Mouse (Mus musculus) ovary, postnatal 14 days (tissue): Measurements from ENCODE around the gene Cradd.

Source experiments
- DNase-seq: peaks from one replicate; pipeline ENCODE4 v3.0.0; 2022; ENCODE audit warnings: low spot score

The Cradd gene

GRCm38 (mm10) chr10:95269151-95269550 lies 54.8 kb downstream of the Cradd start:
- DNase-seq = no peak

- DNase-seq = no peak
These were observed 55.6 kb downstream of the Cradd start for GRCm38 (mm10) chr10:95268366-95268765.

DNA sequence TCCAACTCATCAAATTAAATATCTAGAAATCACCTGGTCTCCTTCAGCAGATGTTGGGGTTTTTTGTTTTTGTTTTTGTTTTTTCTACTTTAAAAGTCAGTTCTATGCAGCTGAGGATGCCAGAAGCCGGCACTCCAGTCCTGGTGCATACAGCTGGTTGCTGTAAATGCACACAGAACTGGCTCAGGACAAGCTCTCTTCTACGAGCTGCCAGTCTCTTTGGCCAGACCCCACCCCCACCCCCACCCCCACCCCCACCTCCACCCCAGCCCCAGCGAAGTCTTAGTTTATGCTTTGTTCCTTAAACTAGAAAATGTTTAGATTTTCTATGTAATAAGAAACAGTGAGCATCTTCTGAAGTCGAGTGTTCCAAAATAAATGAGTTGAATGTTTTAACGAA lies 57.0 kb downstream of the Cradd start:
- no peak for DNase-seq

DNA sequence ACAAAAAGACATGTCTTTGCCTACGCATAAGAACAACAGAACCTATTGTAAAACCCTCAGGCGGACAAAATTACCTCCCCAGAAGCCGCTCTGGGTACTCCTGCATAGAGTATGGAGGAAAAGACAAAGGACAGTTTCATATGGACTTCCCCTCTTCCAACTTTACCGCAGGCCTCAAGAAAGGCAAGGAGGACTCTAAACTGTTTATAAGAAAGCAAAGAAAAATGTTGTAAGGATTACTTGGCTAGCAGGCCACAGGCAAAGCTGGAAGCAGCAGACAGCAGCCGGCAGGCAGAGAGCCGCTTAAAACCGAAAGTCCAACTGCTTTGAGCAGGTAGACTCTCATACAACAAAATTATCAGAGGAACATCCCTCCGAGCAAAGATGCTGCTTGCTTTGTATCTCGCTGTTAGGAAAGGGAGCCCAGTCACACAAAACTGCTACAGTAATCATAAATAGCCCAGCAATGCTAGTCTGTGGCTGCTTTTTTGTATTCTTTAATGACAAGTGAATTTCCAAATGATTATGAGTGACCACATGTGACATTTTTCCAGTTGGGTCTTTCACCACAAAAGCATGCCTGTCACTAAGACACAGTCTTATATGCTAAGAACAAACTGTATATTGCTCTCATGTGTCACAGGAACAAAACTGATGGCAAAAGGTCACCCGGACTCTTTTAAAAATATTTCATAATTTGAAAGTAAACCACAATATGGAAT lies 57.7 kb downstream of the Cradd start:
- DNase-seq = no peak

DNA sequence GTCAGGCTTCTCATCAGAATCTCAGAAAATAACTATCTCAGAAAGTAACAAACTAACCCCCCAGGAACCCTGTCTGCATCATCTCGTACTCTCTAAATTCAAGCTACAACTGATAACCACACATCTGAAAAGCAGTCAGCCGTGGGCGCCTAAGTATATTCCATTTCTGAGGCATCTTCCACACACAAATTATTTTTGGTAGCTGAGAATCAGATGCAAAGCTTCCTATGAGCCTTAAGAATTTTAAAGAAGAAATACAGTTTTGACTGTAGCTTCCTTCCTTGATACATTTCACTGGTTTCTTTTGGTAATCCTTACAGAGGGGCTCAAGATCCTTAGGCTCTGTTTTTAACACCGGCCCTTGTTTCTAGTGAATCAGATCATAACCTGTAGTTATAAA lies 58.4 kb downstream of the Cradd start:
- DNase-seq = no peak

DNA sequence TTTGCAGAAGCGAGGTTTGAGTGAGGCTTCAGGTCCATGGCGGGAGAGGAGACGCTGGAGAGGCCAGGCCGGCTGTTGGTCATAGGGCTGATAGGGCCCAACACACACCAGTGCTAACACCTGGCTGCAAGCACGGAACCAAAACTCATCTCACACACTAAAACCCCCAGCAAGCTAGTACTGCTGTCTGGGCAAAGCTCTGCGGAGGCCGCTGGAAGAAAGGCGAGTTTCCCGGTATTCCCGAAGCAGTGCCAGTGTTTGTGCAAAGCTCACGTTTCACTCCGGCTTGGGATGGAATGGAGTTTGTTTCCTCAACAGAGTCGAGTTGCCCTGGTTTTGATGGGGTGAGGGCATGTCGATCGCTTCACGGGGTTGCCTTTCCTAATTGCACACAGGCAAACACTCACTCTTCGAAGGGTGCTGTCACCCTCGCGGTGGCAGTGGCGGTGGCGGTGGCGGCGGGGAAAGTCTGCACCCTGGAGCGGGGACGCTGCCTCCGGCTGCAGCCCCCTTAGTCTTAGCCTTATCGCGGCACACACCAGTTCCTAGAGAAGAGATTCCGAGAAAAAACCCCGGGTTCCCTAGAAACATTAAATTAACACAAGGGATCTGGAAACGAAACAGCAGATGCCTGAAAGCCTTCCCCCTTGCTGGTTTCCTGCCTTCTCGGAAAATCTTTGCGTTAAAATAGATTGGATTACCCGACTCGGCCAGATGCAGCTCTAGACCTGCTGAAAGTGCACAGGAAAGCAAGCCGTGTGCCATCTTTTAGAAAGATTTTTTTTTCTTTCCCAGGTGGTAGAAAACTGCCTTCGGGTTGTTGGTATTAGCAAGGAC lies 59.2 kb downstream of the Cradd start:
- peak; percentile 35 for DNase-seq

DNA sequence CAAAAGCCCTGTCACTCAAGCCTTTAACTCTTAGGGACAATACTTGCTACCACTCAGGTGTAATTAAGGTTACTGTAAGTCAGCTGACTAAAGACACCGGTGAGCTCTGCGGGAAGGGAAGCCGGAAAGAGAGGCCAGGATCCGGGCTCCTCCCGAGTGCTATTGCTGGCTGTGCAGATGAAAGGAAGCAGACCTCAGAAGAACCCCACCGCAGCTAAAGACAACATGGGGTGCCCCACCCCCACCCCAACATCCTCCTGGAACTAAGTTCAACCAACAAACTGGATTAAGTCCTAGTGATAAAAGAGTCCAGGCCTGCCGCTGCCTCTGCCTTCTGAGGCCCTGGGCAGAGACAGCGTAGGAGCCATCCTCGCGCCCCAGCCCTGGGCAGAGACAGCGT lies 61.5 kb downstream of the Cradd start:
- DNase-seq = no peak

GRCm38 (mm10) chr10:95261279-95261678 lies 62.7 kb downstream of the Cradd start:
- no peak for DNase-seq

GRCm38 (mm10) chr10:95260420-95260819 lies 63.5 kb downstream of the Cradd start:
- no peak for DNase-seq

GRCm38 (mm10) chr10:95258471-95259155 lies 65.3 kb downstream of the Cradd start:
- DNase-seq = no peak

DNA sequence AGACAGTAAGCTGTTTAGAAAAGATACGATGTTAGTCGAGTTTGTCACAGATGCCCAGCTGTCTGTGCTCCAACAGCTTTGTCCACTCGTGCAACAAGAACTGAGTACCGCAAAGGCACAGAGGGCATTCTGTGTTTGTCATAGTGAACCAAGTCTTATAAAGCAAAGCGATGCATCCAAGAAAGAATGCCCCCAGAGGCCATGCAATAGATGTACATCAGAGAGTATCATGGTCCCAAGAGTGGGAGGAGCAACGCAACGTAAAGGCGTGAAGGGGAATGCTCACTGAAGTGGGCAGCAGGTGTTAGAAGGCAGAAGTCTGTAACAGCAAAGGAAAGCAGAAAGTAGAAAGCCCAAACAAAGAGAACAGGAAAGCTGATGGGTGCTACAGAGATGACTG lies 66.0 kb downstream of the Cradd start:
- DNase-seq = no peak

GRCm38 (mm10) chr10:95256095-95256494 lies 67.8 kb downstream of the Cradd start:
- no peak for DNase-seq

GRCm38 (mm10) chr10:95255018-95255680 lies 68.8 kb downstream of the Cradd start:
- DNase-seq = no peak

GRCm38 (mm10) chr10:95254453-95255001 lies 69.4 kb downstream of the Cradd start:
- no peak for DNase-seq

DNA sequence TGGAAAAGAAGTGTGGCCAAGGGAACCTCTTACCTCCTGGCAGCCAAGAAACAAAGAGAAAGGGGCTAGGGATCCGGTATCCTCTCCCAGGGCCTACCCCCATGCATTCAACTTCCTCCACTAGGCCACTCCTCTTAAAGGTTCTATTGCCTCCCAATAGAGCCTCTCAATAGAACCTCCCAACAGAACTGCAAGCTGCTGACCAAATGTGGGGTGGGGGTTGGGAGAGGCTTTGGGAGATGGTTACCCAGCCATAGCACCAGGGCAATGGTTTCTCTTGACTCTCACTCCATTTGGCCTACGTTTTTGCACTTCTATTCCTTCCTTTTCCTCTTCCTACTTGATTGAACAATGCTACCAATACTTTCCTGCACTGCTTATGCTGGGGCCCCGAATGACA lies 69.9 kb downstream of the Cradd start:
- no peak for DNase-seq

GRCm38 (mm10) chr10:95251674-95252073 lies 72.3 kb downstream of the Cradd start:
- DNase-seq = no peak

DNA sequence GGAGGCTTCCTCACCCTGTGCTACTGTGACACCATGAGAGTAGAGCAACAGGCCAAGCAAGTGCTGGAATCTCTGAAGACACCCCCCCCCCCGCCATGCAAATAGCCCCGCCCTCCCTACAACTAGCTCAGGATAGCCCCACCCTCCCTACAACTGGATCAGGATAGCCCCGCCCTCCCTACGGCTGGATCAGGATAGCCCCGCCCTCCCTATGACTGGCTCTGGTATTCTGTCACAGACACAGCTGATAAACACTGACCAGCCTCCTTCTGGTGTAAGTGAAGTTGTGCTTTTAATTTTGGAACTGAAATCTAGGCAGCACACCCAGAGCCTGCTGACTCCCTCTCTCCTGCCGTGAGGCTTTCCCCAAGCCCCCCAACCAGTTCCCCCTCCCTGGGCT lies 75.6 kb downstream of the Cradd start:
- DNase-seq = no peak

DNA sequence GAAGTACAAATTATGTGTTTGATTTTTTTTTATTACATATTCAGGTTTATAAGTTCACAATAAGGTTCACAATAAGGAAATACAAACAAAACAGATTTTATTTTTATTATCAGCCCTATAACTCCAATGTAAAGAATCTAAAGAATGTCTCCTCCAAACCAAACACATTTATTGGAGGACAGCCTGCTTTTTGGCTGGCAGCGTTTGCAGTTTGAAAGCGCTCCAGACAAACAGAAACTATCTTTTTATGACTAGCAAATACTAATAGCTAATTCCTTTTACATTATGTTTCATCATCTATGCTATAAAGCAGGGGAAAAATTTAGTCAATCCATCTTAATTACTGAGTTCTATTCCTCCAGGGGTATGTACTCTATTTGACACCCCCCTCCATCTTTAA lies 77.2 kb downstream of the Cradd start:
- no peak for DNase-seq

- no peak for DNase-seq
These were observed 78.3 kb downstream of the Cradd start for GRCm38 (mm10) chr10:95245680-95245982.

GRCm38 (mm10) chr10:95244961-95245679 lies 78.8 kb downstream of the Cradd start:
- DNase-seq = no peak

DNA sequence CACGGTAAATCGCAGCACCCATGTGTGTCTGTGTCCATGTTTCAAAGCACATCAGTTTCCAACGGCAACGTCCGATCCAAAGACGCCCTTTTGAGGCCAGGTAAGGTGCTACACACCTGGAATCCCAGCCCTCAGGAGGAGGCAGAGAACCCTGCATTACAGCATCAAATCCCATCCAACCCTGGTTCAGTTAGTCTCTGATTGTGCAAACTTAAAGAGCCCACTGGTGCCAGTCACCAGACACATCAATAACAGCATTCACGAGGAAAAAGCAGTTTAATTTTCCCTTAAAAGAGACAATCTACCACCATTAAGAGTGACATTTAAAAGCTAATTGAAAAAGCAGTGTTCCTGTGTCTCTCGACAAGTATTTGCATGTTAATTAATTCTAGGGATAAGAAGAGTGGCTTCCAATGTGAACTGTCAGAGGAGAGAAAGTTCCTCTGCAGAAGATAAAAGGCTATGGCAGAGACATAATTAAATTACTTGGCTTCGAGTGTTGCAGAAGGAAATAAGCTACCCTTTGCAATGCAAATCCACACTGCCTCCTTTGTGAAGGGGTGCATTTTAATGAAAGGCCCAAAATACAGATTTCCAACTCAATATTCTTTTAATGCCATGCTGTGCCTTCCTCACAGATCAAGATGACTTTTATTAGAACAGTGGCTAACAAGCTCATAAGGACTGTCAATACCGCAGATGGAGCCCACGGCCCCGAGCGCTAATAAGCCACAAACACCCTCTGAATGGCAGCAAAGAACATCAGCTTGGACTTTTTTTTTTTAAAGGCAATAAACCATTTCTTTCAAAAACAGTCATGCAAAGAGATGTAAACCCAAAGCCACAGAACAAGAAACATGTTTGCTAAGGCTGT lies 84.5 kb downstream of the Cradd start:
- no peak for DNase-seq
